Mouse (Mus musculus) hindbrain, postnatal 0 days (tissue): ENCODE results near the gene Chst10. TPM values are rescaled to one million over a fixed set of nuclear protein-coding genes. Genes with fewer than 3 reads are reported as not detected.
A peak's percentile ranks its signal among the peaks of the same experiment; 100 is the strongest.

ENCODE experiments used
- ATAC-seq: fragments of 200-750 bp; cut with Nextera tagmentation; 2 replicates; pipeline ENCODE4 v1.8.0; 2017; ENCODE audit warnings: mild to moderate bottlenecking, moderate TSS enrichment, moderate library complexity
- DNase-seq: peaks from one replicate; pipeline ENCODE4 v3.0.0-alpha.2; 2015; ENCODE audit warnings: low spot score
- H3K27ac ChIP-seq: fragments of 300-500 bp; sonication (generic); 2 replicates; pipeline ENCODE4 v1.5.1; 2014; ENCODE audit warnings: mild to moderate bottlenecking
- H3K27me3 ChIP-seq: fragments of 300-500 bp; sonication (generic); 2 replicates; pipeline ENCODE4 v1.6.1; 2014; ENCODE audit warnings: low read length, mixed read lengths; ENCODE audit not compliant: insufficient read depth
- H3K36me3 ChIP-seq: fragments of 300-500 bp; sonication (generic); 2 replicates; pipeline ENCODE4 v1.6.1; 2014; ENCODE audit warnings: low read length, mixed read lengths; ENCODE audit not compliant: insufficient read depth
- H3K4me1 ChIP-seq: fragments of 300-500 bp; sonication (generic); 2 replicates; pipeline ENCODE4 v1.6.1; 2014; ENCODE audit warnings: antibody characterized with exemption, low read length, mixed read lengths; ENCODE audit not compliant: insufficient read depth
- H3K4me2 ChIP-seq: fragments of 300-500 bp; sonication (generic); 2 replicates; pipeline ENCODE4 v1.6.1; 2014; ENCODE audit warnings: low read depth, mild to moderate bottlenecking, low read length, moderate library complexity, mixed read lengths
- H3K4me3 ChIP-seq: fragments of 300-500 bp; sonication (generic); 2 replicates; pipeline ENCODE4 v1.5.1; 2014; ENCODE audit warnings: low read length
- H3K9ac ChIP-seq: fragments of 300-500 bp; sonication (generic); replicated peaks from 2 replicates; pipeline ENCODE4 v1.6.1; 2014; ENCODE audit warnings: mild to moderate bottlenecking, low read length, moderate library complexity, mixed read lengths
- H3K9me3 ChIP-seq: fragments of 300-500 bp; sonication (generic); 2 replicates; pipeline ENCODE4 v1.6.1; 2016; ENCODE audit warnings: low read length, mixed read lengths
- CTCF ChIP-seq: IDR thresholded peaks from 2 replicates; pipeline ENCODE4 v1.5.1; 2016; ENCODE audit warnings: antibody characterized with exemption, control low read depth, low read depth
- WGBS: fragments of 180-500 bp; shearing (Covaris S2); extraction: QIAGEN DNeasy Blood & Tissue Kit; methylation state at CpG from one replicate; pipeline ENCODE4 v1.1.7; 2014; 5-methylcytosine and 5-hydroxymethylcytosine counted together
- polyA plus RNA-seq: library from polyadenylated mRNA; unstranded; fragments of >200 nt; fragmentation: Nextera tagmentation; extraction: Ambion mirVana; gene quantifications from 2 replicates; pipeline ENCODE4 v1.2.1, GENCODE M21; 2015
- total RNA-seq: library from RNA; depleted of rRNA; stranded (reverse); fragments of >200 nt; gene quantifications from 2 replicates; pipeline ENCODE4 v1.2.3, GENCODE M21; 2014

Gene Chst10
- total and polyA plus RNA-seq, 2 experiments from 2014 or later = 56.2 to 63.6 TPM

DNA sequence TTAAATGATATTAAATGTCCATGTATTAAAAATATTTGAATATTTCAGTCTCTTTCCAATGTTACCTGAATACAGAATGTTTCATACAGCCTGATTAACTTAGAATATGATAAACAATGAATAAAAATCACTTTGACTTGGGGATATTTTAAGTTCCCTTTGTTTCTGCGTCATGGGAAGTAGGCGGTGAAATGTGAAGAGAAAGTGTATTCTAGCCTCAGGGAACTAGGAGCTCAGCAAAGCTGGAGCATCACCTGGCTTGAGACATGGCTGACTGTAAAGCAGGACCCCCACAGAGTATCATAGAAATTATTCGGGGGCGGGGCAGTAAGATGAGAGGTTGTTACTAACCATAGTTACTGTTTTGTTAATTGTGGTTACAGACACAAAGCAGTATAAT lies 31.0 kb upstream of the Chst10 start:
- DNase-seq = no peak

DNA sequence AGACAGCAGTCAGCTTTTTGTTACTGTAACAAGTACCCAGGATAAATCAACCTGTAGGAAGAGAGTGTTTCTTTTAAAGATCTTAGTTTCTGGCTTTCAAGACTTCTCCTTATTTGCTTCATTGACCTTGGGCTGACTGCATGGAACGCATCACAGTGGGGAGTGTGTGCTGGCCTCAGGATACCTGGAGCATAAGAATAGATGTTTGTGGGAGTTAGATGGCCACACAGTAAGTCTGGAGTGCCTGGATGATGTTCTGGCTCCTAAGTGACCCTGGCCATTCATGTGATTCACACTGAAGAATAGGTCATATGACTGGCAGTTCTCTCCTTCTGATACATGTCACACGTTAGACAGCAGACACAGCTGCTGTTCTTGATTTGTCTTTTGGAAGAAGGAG lies 6.0 kb upstream of the Chst10 start:
- no peak overlapping the region for H3K9ac ChIP-seq
- no peak for ATAC-seq
- no peaks in the 10 kb centered on the region for H3K27me3 ChIP-seq
- H3K9me3 ChIP-seq = no peaks in the 10 kb centered on the region
- TF ChIP-seq CTCF = no peak
- H3K4me2 ChIP-seq = no peak overlapping the region
- H3K27ac ChIP-seq = no peak overlapping the region
- WGBS = 72% methylated on average over 2 of the region's 2 CpGs
- no peaks in the 10 kb centered on the region for H3K36me3 ChIP-seq
- H3K4me3 ChIP-seq = no peak overlapping the region
- DNase-seq = no peak
- no peaks in the 10 kb centered on the region for H3K4me1 ChIP-seq

More for the DNA sequence above, 31.0 kb upstream of the Chst10 start:
- Histone ChIP-seq H3K9me3 (no peaks in the 10 kb centered on the region), H3K27ac (no peak overlapping the region), H3K9ac (no peak overlapping the region), H3K27me3 (no peaks in the 10 kb centered on the region), H3K4me1 (no peaks in the 10 kb centered on the region), H3K4me3 (no peak overlapping the region), H3K36me3 (no peaks in the 10 kb centered on the region), H3K4me2 (no peak overlapping the region)
- WGBS = 81% methylated on average over 4 of the region's 4 CpGs
- no peak for ATAC-seq
- TF ChIP-seq CTCF = no peak

DNA sequence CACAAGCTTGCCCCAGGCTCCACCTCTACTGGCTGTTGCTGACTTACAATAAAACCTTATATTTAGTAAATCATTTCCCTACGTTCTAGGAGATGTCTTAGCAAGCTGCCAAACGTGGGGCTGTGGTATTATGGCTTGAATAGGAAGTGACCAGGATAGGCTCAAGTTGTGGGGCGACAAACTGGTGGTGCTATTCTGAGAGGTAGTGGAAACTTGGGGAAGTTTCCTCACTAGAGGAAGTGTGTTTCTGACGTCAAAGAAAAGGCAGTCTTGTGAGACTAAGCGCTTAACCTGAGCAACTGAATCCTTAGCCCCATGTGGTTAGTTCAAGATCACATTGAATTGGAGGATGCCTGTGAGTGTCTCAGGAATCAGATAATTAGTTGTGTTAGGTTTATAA lies 4.6 kb upstream of the Chst10 start:
- DNase-seq = no peak

DNA sequence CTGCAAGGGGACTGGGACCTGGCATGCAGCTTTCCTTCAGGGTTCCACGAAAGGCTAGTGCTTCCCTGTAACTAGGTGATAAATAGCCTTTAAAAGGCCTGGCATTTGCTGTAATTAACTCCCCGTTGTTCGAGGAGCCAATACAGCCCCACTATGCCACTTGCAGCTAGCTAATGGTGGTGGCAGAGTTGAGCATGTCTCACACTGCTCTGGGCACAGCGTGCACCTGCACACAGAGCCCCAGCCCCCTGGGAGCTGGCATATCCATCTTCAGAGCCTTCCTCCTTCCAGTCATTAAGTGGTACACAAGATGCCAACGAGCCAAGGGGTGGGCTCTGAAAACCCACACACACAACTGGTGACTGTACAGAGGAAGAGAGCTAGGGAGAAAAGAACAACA lies 4.9 kb downstream of the Chst10 start:
- no peak overlapping the region for H3K4me3 ChIP-seq
- H3K9ac ChIP-seq = 0 out of 2 replicates have a peak overlapping the region, but pooled peaks have one; percentile 10
- TF ChIP-seq CTCF = no peak
- peaks cover 8% of the 10 kb centered on the region for H3K4me1 ChIP-seq
- WGBS = 31% methylated on average over 5 of the region's 5 CpGs
- H3K36me3 ChIP-seq = no peaks in the 10 kb centered on the region; the same call in 1 of the 2 replicates
- peak overlapping the region; percentile 42; the same call in 1 of the 2 replicates for H3K27ac ChIP-seq
- H3K9me3 ChIP-seq = no peaks in the 10 kb centered on the region
- H3K4me2 ChIP-seq = no peak overlapping the region
- peak; percentile 30 for DNase-seq
- H3K27me3 ChIP-seq = no peaks in the 10 kb centered on the region
- ATAC-seq = no peak

More for the DNA sequence above, 4.6 kb upstream of the Chst10 start:
- Histone ChIP-seq H3K9ac (no peak overlapping the region), H3K4me3 (no peak overlapping the region), H3K27ac (no peak overlapping the region), H3K36me3 (no peaks in the 10 kb centered on the region), H3K9me3 (no peaks in the 10 kb centered on the region), H3K4me2 (no peak overlapping the region), H3K4me1 (no peaks in the 10 kb centered on the region), H3K27me3 (no peaks in the 10 kb centered on the region)
- no peak for TF ChIP-seq CTCF
- WGBS = 73% methylated on average over 5 of the region's 5 CpGs
- no peak for ATAC-seq

DNA sequence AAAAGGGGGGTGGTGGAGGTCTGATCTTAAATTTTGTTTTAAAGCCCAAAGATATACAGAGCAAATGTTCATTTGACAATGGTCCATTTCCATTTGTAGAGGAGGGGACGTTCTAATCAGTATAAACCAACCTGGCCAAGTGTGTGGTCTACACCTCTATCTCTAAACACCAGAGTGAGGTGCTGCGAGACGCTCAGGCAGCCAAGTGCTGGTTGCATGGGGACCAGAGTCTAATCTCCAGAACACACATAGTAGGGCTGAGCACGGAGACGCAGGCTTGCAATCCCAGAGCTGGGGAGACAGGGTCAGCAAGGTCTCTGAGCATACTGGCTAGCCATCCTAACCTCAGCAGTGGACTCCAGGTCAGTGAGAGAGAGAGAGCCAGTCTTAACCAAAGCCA lies 6.5 kb downstream of the Chst10 start:
- H3K36me3 ChIP-seq = no peaks in the 10 kb centered on the region; the same call in 1 of the 2 replicates
- ATAC-seq (no peak), DNase-seq (no peak)
- no peak overlapping the region for H3K27ac ChIP-seq
- peaks cover 8% of the 10 kb centered on the region for H3K4me1 ChIP-seq
- H3K9me3 ChIP-seq = no peaks in the 10 kb centered on the region
- H3K27me3 ChIP-seq = no peaks in the 10 kb centered on the region
- 91% methylated on average over 5 of the region's 5 CpGs for WGBS
- no peak overlapping the region for H3K4me3 ChIP-seq
- TF ChIP-seq CTCF = no peak
- no peak overlapping the region for H3K4me2 ChIP-seq
- H3K9ac ChIP-seq = no peak overlapping the region

DNA sequence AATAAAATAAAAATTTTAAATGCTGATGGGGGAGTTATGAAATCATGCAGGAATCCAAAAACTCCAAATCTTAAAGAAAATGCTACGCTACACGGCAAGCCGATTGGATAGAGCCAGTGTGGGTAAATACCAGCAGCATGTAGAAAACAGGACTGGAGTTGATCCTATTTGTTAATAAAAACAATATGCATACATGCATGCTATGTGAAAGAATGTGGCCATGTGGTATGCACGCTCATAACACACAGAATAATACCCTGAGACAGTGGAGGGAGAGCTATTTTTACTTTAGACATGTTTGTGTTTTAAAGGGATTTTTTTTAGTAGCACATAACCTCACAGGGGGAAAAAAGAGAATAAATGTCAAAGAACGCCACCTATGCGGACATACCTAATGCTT lies 9.2 kb downstream of the Chst10 start:
- Histone ChIP-seq H3K27me3 (no peaks in the 10 kb centered on the region), H3K4me1 (peaks cover 8% of the 10 kb centered on the region), H3K4me3 (no peak overlapping the region), H3K9me3 (no peaks in the 10 kb centered on the region), H3K4me2 (no peak overlapping the region), H3K9ac (no peak overlapping the region), H3K27ac (no peak overlapping the region), H3K36me3 (no peaks in the 10 kb centered on the region; the same call in 1 of the 2 replicates)
- TF ChIP-seq CTCF = no peak
- DNase-seq = no peak
- no peak for ATAC-seq
- 91% methylated on average over 6 of the region's 6 CpGs for WGBS

DNA sequence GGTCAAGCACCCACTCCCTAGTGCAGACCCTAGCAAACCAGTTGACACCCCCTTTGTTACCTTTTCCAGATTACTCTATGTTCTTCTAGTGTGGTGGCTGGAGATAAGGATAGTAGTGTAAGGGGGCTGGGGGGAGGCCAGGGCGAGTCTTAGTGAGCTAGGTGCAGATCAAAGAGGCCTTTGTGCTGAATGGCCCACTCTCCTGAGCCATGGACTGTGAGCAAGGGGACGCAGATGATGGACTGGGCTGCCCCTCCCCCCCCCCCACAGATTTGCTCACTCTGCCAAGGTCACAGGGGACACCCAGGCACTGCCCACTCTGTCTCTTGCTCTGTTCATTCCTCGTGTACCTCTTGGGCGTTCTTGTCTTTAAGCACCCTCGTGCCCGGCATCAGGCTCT lies 10.9 kb downstream of the Chst10 start:
- ATAC-seq (peak; percentile 27; the same call in 1 of the 2 replicates), DNase-seq (no peak)
- Histone ChIP-seq H3K27me3 (no peaks in the 10 kb centered on the region), H3K27ac (no peak overlapping the region), H3K4me2 (no peak overlapping the region), H3K4me1 (no peaks in the 10 kb centered on the region), H3K4me3 (no peak overlapping the region), H3K9ac (no peak overlapping the region), H3K9me3 (no peaks in the 10 kb centered on the region), H3K36me3 (peaks cover 12% of the 10 kb centered on the region; the same call in 1 of the 2 replicates)
- 69% methylated on average over 5 of the region's 6 CpGs for WGBS
- no peak for TF ChIP-seq CTCF
